Mouse (Mus musculus): ENCODE data around the gene Mss51. TPM values are rescaled to one million over a fixed set of nuclear protein-coding genes. Genes with fewer than 3 reads are reported as not detected.

The Mss51 gene
- polyA plus RNA-seq, 1 experiment from 2014 or later, result 0.55 TPM

Other genes with a start within 250 kb of the Mss51 start
- gene Kcnk16, start 227.7 kb downstream of the Mss51 start, polyA plus RNA-seq (2014; fragmentation: Nextera tagmentation; extraction: Ambion mirVana), result not detected in 2 replicates
- 10.4 and 10.8 TPM in 2 replicates for gene Nudt13, start 202.2 kb downstream of the Mss51 start, polyA plus RNA-seq (2014; fragmentation: Nextera tagmentation; extraction: Ambion mirVana)
- 51.1 and 52.5 TPM in 2 replicates for gene Ecd, start 148.8 kb downstream of the Mss51 start, polyA plus RNA-seq (2014; fragmentation: Nextera tagmentation; extraction: Ambion mirVana)
- gene Fam149b, start 148.7 kb downstream of the Mss51 start, polyA plus RNA-seq (2014; fragmentation: Nextera tagmentation; extraction: Ambion mirVana), result 45.6 and 46.7 TPM in 2 replicates
- 96.4 and 116 TPM in 2 replicates for gene Dnajc9, start 108.0 kb downstream of the Mss51 start, polyA plus RNA-seq (2014; fragmentation: Nextera tagmentation; extraction: Ambion mirVana)
- 63.6 and 69.8 TPM in 2 replicates for gene Mrps16, start 103.3 kb downstream of the Mss51 start, polyA plus RNA-seq (2014; fragmentation: Nextera tagmentation; extraction: Ambion mirVana)
- gene Cfap70, start 44.7 kb downstream of the Mss51 start, polyA plus RNA-seq (2014; fragmentation: Nextera tagmentation; extraction: Ambion mirVana), result 1.3 and 1.4 TPM in 2 replicates
- 15.4 and 16.5 TPM in 2 replicates for gene Anxa7, start 16.8 kb downstream of the Mss51 start, polyA plus RNA-seq (2014; fragmentation: Nextera tagmentation; extraction: Ambion mirVana)
- 121 and 123 TPM in 2 replicates for gene Ppp3cb, start 49.7 kb upstream of the Mss51 start, polyA plus RNA-seq (2014; fragmentation: Nextera tagmentation; extraction: Ambion mirVana)
- 13.1 and 13.2 TPM in 2 replicates for gene Usp54, start 144.2 kb upstream of the Mss51 start, polyA plus RNA-seq (2014; fragmentation: Nextera tagmentation; extraction: Ambion mirVana)
- gene Myoz1, start 159.6 kb upstream of the Mss51 start, polyA plus RNA-seq (2014; fragmentation: Nextera tagmentation; extraction: Ambion mirVana), result not detected in 2 replicates
- 0.07 and 0.09 TPM in 2 replicates for gene Synpo2l, start 171.5 kb upstream of the Mss51 start, polyA plus RNA-seq (2014; fragmentation: Nextera tagmentation; extraction: Ambion mirVana)
- gene Sec24c, start 177.4 kb upstream of the Mss51 start, polyA plus RNA-seq (2014; fragmentation: Nextera tagmentation; extraction: Ambion mirVana), result 84.9 and 87.1 TPM in 2 replicates
- 25.1 and 31.8 TPM in 2 replicates for gene Fut11, start 198.1 kb upstream of the Mss51 start, polyA plus RNA-seq (2014; fragmentation: Nextera tagmentation; extraction: Ambion mirVana)
- gene Chchd1, start 206.1 kb upstream of the Mss51 start, polyA plus RNA-seq (2014; fragmentation: Nextera tagmentation; extraction: Ambion mirVana), result 169 and 194 TPM in 2 replicates
- gene Zswim8, start 210.7 kb upstream of the Mss51 start, polyA plus RNA-seq (2014; fragmentation: Nextera tagmentation; extraction: Ambion mirVana), result 38.5 and 50.5 TPM in 2 replicates
- 17.1 and 17.7 TPM in 2 replicates for gene Ndst2, start 237.7 kb upstream of the Mss51 start, polyA plus RNA-seq (2014; fragmentation: Nextera tagmentation; extraction: Ambion mirVana)